Mouse (Mus musculus) T-helper 17 cell (primary cell): ENCODE data around the gene Efna5.

ENCODE experiments used
- in situ Hi-C, 2 experiments: fragments of 300-600 bp; cut with MboI, MseI; formaldehyde crosslinking; loops; 1 replicate in 1 of 2; 2 replicates in 1 of 2; pipeline ENCODE4 v1.15.1; 2025; ENCODE audit warnings: high pct_unique_total_duplicates in 2 of 2

The Efna5 gene

GRCm38 (mm10) chr17:62657832-62658630, 223.1 kb downstream of the Efna5 start:
- in situ Hi-C loops = no loop called here

- in situ Hi-C loops = no loop called here
Observed at GRCm38 (mm10) chr17:62657051-62657450, 224.1 kb downstream of the Efna5 start.

DNA sequence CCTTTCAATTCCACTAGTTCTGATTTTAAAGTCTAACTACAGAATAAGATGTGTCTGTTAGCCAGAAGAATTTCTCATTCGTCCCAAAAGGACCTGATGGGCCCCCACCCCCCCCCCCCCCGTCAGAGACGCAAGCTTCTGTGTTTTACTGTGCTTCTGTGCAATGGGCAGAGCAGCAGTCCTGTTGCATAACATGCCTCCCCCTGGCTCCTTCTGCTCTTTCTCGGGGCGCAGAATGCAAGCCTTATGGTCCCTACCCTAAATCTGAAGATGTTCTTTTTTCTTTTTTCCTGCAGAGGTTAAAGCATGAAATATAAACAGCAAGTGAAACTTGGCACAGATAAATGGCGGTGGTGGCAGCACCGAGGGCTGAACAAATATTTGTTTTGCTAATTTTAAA, 224.5 kb downstream of the Efna5 start:
- in situ Hi-C loops = no loop called here

DNA sequence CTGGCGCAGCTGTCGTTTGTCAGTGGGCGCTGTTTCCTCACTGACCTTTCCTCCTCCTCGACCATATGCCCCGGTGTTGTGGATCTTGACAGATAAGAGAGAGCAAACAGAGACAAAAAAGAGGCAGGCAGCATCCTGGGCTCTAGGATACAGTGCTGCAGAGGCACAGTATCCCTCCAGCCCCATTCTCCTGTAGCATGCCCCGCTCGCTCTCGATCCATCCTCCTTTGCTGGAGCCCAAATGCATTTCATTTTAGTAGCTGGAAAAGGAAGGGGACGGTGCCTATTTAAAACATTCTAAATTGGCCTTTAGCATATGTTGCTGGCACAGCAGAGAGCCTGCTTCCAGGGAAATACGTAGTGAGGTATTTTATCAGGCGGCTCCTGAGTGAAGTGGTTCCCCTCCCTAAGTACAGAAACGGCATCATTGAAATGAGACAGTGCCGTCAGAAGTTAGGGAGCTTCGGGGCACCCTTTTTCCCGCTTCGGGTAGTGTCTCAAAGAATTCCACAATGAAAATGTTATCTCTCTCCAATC, 225.2 kb downstream of the Efna5 start:
- in situ Hi-C loops = no loop called here

DNA sequence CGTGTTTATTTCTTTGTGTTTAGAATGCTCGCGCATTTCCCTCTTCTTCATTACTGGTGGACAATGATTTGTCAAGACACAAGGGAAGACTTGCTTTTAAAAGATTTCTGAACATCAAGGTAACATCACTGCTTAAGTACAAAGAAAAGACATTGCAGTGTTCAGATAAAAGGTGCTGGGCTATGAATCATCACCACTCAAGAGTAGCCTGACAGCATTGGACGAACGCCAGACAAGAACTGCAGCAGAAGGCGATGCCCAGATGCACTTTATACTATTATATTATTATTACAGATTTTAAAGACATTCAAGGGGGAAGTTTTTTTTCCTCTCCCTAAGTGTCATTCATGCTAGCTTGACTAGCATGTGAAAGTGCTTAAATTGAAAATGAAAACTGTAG, 228.7 kb downstream of the Efna5 start:
- in situ Hi-C loops = no loop called here

GRCm38 (mm10) chr17:62651696-62652095, 229.4 kb downstream of the Efna5 start:
- in situ Hi-C loops = no loop called here

- in situ Hi-C loops = no loop called here
Observed at GRCm38 (mm10) chr17:62649293-62649950, 231.7 kb downstream of the Efna5 start.

GRCm38 (mm10) chr17:62646836-62647235, 234.3 kb downstream of the Efna5 start:
- in situ Hi-C loops = no loop called here

GRCm38 (mm10) chr17:62642447-62643145, 238.5 kb downstream of the Efna5 start:
- in situ Hi-C loops = no loop called here

DNA sequence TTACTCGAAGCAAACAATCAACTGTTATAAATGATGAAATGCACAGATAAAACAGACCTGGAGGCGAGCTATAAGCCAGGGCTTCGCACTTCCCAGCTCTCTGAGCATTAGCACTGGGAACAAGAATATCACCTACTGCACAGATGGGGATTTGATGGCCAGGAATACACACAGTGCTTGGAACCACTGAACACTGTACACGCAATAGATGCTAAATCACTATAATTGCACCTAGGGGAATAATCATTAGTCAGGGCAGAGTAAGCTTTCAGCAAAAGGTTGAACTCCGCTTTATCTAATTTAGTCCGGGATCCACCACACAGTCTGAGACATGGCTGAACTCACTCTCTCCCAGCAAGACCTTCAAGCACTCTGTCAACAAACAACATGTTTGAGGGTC, 240.5 kb downstream of the Efna5 start:
- in situ Hi-C loops = no loop called here

DNA sequence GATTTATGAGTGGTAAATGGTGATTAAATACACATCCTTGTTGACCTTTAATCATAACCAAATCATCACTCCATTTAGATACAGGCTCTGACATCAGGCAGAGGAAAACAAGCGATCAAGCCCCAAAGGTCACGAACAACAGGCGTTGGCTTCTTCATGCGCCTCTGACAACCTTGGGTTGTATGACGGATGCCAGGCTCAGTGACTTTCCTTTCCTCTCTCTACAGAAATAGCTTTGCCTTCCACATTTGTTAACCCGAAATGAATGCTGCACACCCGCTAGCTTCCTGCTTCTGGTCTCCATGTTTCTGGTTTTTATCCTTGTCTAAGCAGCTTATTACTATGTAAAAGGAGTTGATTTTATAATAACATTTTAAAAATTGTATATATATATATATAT, 244.2 kb downstream of the Efna5 start:
- in situ Hi-C loops = no loop called here

DNA sequence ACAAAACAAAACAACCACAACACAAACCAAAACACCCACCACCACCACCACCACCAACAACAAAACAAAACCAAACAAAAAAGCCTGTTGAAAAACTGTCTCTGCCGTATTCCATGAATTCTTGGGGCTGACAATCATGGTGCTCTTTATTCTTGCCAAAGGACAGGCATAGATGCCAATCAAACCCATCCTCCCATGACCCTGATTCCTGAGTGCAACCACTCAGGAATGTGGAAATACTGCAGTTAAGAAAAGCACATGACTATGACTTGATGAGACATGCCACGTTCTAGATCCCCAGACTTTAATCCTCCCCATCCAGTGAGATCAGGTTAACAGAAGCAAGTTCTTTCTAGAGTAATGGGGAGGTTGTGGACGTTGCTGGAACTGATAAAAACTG, 246.2 kb downstream of the Efna5 start:
- in situ Hi-C loops = no loop called here

DNA sequence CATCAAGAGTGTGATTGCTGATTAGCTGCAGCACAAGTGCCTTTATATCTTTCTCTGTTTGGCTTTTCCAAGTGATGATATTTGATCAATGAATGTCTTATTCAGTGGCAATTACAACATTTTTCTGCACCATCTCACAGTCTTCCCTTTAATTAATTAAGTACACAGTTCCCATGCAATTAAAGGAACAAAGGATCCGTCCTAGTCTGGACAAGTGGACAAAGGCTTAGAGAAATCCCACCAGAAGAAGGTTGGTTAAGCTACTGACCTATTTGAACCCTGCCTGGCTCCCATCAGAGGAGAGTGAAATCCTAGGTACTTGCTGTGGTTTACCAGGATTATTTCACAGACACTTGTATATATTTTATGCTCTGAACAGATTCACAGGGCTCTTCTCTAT, 252.6 kb downstream of the Efna5 start:
- in situ Hi-C loops = no loop called here

GRCm38 (mm10) chr17:62627508-62627907, 253.6 kb downstream of the Efna5 start:
- in situ Hi-C loops = no loop called here

- in situ Hi-C loops = no loop called here
Observed at GRCm38 (mm10) chr17:62625646-62626020, 255.5 kb downstream of the Efna5 start.

GRCm38 (mm10) chr17:62624804-62625645, 256.1 kb downstream of the Efna5 start:
- in situ Hi-C loops = no loop called here

- in situ Hi-C loops = no loop called here
Observed at GRCm38 (mm10) chr17:62623224-62623623, 257.9 kb downstream of the Efna5 start.

GRCm38 (mm10) chr17:62622481-62622880, 258.6 kb downstream of the Efna5 start:
- in situ Hi-C loops = no loop called here

- in situ Hi-C loops = no loop called here
Observed at GRCm38 (mm10) chr17:62615159-62615558, 266.0 kb downstream of the Efna5 start.

- in situ Hi-C loops = no loop called here
Observed at GRCm38 (mm10) chr17:62614708-62615107, 266.4 kb downstream of the Efna5 start.

- in situ Hi-C loops = no loop called here
Observed at GRCm38 (mm10) chr17:62614237-62614636, 266.9 kb downstream of the Efna5 start.
